Mouse (Mus musculus) stomach, postnatal 0 days (tissue): ENCODE results near the gene Pold2.

Experiments used
- CTCF ChIP-seq: IDR thresholded peaks from 2 replicates; pipeline ENCODE4 v1.5.1; 2016; ENCODE audit warnings: antibody characterized with exemption, low read depth, mild to moderate bottlenecking, moderate library complexity
- EP300 ChIP-seq: optimal IDR thresholded peaks from 2 replicates; pipeline ENCODE3; 2016; ENCODE audit warnings: antibody characterized with exemption

DNA sequence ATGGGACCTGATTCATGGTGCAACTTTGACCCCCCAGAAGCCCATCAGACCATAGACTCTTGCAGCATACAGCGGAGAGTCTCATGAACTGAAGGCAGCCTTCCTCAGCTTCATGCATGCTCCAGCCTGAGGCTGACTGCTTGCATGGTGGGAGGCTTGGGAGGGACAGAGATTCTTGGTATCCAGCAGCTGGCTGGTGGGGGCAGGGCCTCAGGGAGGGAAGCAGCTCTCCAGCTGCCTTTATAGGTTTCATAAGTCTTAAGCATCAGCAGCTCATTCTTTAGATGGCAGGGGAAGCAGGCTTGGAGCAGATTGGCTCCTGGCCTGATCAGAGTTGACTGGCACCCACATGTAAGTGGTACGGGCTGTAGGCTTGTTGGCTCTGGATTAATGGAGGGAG, 10.9 kb downstream of the Pold2 start:
- TF ChIP-seq EP300, result no peak
- TF ChIP-seq CTCF, result no peak
